Mouse (Mus musculus): ENCODE measurements around the gene Rpl10a. TPM values are rescaled to one million over a fixed set of nuclear protein-coding genes. Genes with fewer than 3 reads are reported as not detected.

The Rpl10a gene
- polyA plus RNA-seq, 1 experiment from 2014 or later: 287 TPM

- Histone ChIP-seq H3K27me3 (replicated peaks; ENCODE audit: control insufficient read depth, insufficient read depth, low read length) (peaks cover 34% of the 10 kb centered on the region), H3K27ac (ENCODE audit: low read depth, low read length) (no peak overlapping the region), H3K9ac (ENCODE audit: low read depth, low read length) (no peak overlapping the region), H3K4me2 (ENCODE audit: low read length) (no peak overlapping the region), H3K9me3 (ENCODE audit: control insufficient read depth, low read length) (no peaks in the 10 kb centered on the region), H3K4me3 (ENCODE audit: low read length) (no peak overlapping the region), H3K36me3 (ENCODE audit: control insufficient read depth, insufficient read depth, low read length) (no peaks in the 10 kb centered on the region), H3K4me1 (ENCODE audit: control insufficient read depth, insufficient read depth, low read depth, low read length) (peaks cover 20% of the 10 kb centered on the region)
- no peak for ATAC-seq
- 82% methylated on average over 9 of the region's 9 CpGs for WGBS
Observed at GRCm38 (mm10) chr17:28360531-28361277, 32.4 kb downstream of the Rpl10a start.

GRCm38 (mm10) chr17:28361921-28362652, 33.8 kb downstream of the Rpl10a start:
- Histone ChIP-seq H3K4me1 (ENCODE audit: control insufficient read depth, insufficient read depth, low read depth, low read length) (peaks cover 20% of the 10 kb centered on the region), H3K27me3 (replicated peaks; ENCODE audit: control insufficient read depth, insufficient read depth, low read length) (peaks cover 39% of the 10 kb centered on the region), H3K36me3 (ENCODE audit: control insufficient read depth, insufficient read depth, low read length) (no peaks in the 10 kb centered on the region), H3K4me2 (ENCODE audit: low read length) (peak overlapping the region; percentile 50), H3K4me3 (ENCODE audit: low read length) (peak overlapping the region; percentile 38), H3K9ac (ENCODE audit: low read depth, low read length) (peak overlapping the region; percentile 47), H3K9me3 (ENCODE audit: control insufficient read depth, low read length) (no peaks in the 10 kb centered on the region), H3K27ac (ENCODE audit: low read depth, low read length) (no peak overlapping the region)
- 36% methylated on average over 11 of the region's 11 CpGs for WGBS
- no peak for ATAC-seq

GRCm38 (mm10) chr17:28362653-28363292, 34.5 kb downstream of the Rpl10a start:
- Histone ChIP-seq H3K4me1 (ENCODE audit: control insufficient read depth, insufficient read depth, low read depth, low read length) (peaks cover 20% of the 10 kb centered on the region), H3K9ac (ENCODE audit: low read depth, low read length) (peak overlapping the region; percentile 47), H3K27ac (ENCODE audit: low read depth, low read length) (no peak overlapping the region), H3K4me3 (ENCODE audit: low read length) (peak overlapping the region; percentile 38), H3K9me3 (ENCODE audit: control insufficient read depth, low read length) (no peaks in the 10 kb centered on the region), H3K36me3 (ENCODE audit: control insufficient read depth, insufficient read depth, low read length) (no peaks in the 10 kb centered on the region), H3K27me3 (replicated peaks; ENCODE audit: control insufficient read depth, insufficient read depth, low read length) (peaks cover 39% of the 10 kb centered on the region), H3K4me2 (ENCODE audit: low read length) (peak overlapping the region; percentile 50)
- no peak; the same call in 1 of the 2 replicates for ATAC-seq
- WGBS: 2% methylated on average over 25 of the region's 25 CpGs

- H3K9me3 ChIP-seq (ENCODE audit: control insufficient read depth, low read length): no peaks in the 10 kb centered on the region
- H3K4me3 ChIP-seq (ENCODE audit: low read length): no peak overlapping the region
- no peak overlapping the region for H3K27ac ChIP-seq (ENCODE audit: low read depth, low read length)
- H3K36me3 ChIP-seq (ENCODE audit: control insufficient read depth, insufficient read depth, low read length): no peaks in the 10 kb centered on the region
- peaks cover 20% of the 10 kb centered on the region for H3K4me1 ChIP-seq (ENCODE audit: control insufficient read depth, insufficient read depth, low read depth, low read length)
- no peak for ATAC-seq
- WGBS: 13% methylated on average over 6 of the region's 6 CpGs
- H3K9ac ChIP-seq (ENCODE audit: low read depth, low read length): no peak overlapping the region
- H3K27me3 ChIP-seq (replicated peaks; ENCODE audit: control insufficient read depth, insufficient read depth, low read length): peaks cover 34% of the 10 kb centered on the region
- no peak overlapping the region; the same call in 1 of the 2 replicates for H3K4me2 ChIP-seq (ENCODE audit: low read length)
Observed at GRCm38 (mm10) chr17:28363507-28363906, 35.2 kb downstream of the Rpl10a start.

GRCm38 (mm10) chr17:28365122-28365521, 36.9 kb downstream of the Rpl10a start, which contains the start of gene Tulp1:
Gene Tulp1, minus strand, starts transcription at chr17:28365222.
- Histone ChIP-seq H3K9me3 (ENCODE audit: control insufficient read depth, low read length) (no peaks in the 10 kb centered on the region), H3K27me3 (replicated peaks; ENCODE audit: control insufficient read depth, insufficient read depth, low read length) (peaks cover 29% of the 10 kb centered on the region), H3K4me3 (ENCODE audit: low read length) (peak within 1 kb of the TSS; percentile 24), H3K36me3 (ENCODE audit: control insufficient read depth, insufficient read depth, low read length) (no peaks in the 10 kb centered on the region), H3K9ac (ENCODE audit: low read depth, low read length) (peak within 1 kb of the TSS; percentile 17; the same call in 1 of the 2 replicates), H3K4me1 (ENCODE audit: control insufficient read depth, insufficient read depth, low read depth, low read length) (peaks cover 20% of the 10 kb centered on the region), H3K4me2 (ENCODE audit: low read length) (peak within 1 kb of the TSS; percentile 44), H3K27ac (ENCODE audit: low read depth, low read length) (no peak within 1 kb of the TSS)
- no peak for ATAC-seq
- WGBS: 36% methylated on average over 8 of the region's 8 CpGs

GRCm38 (mm10) chr17:28368449-28368848, 40.2 kb downstream of the Rpl10a start:
- Histone ChIP-seq H3K4me2 (ENCODE audit: low read length) (no peak overlapping the region), H3K4me1 (ENCODE audit: control insufficient read depth, insufficient read depth, low read depth, low read length) (peaks cover 11% of the 10 kb centered on the region), H3K9me3 (ENCODE audit: control insufficient read depth, low read length) (no peaks in the 10 kb centered on the region), H3K4me3 (ENCODE audit: low read length) (no peak overlapping the region), H3K27ac (ENCODE audit: low read depth, low read length) (no peak overlapping the region), H3K9ac (ENCODE audit: low read depth, low read length) (no peak overlapping the region), H3K36me3 (ENCODE audit: control insufficient read depth, insufficient read depth, low read length) (no peaks in the 10 kb centered on the region), H3K27me3 (replicated peaks; ENCODE audit: control insufficient read depth, insufficient read depth, low read length) (peaks cover 22% of the 10 kb centered on the region)
- 7% methylated on average over 13 of the region's 13 CpGs for WGBS
- no peak for ATAC-seq

GRCm38 (mm10) chr17:28369056-28369455, 40.8 kb downstream of the Rpl10a start:
- peaks cover 5% of the 10 kb centered on the region for H3K4me1 ChIP-seq (ENCODE audit: control insufficient read depth, insufficient read depth, low read depth, low read length)
- no peak overlapping the region for H3K4me3 ChIP-seq (ENCODE audit: low read length)
- H3K27me3 ChIP-seq (replicated peaks; ENCODE audit: control insufficient read depth, insufficient read depth, low read length): peaks cover 20% of the 10 kb centered on the region
- H3K4me2 ChIP-seq (ENCODE audit: low read length): no peak overlapping the region
- no peaks in the 10 kb centered on the region for H3K36me3 ChIP-seq (ENCODE audit: control insufficient read depth, insufficient read depth, low read length)
- no peak for ATAC-seq
- no peak overlapping the region for H3K27ac ChIP-seq (ENCODE audit: low read depth, low read length)
- 80% methylated on average over 5 of the region's 5 CpGs for WGBS
- H3K9me3 ChIP-seq (ENCODE audit: control insufficient read depth, low read length): no peaks in the 10 kb centered on the region
- no peak overlapping the region for H3K9ac ChIP-seq (ENCODE audit: low read depth, low read length)

- Histone ChIP-seq H3K9ac (ENCODE audit: low read depth, low read length) (no peak overlapping the region; the same call in 1 of the 2 replicates), H3K36me3 (ENCODE audit: control insufficient read depth, insufficient read depth, low read length) (no peaks in the 10 kb centered on the region), H3K4me1 (ENCODE audit: control insufficient read depth, insufficient read depth, low read depth, low read length) (no peaks in the 10 kb centered on the region; the same call in 1 of the 2 replicates), H3K4me3 (ENCODE audit: low read length) (no peak overlapping the region), H3K27ac (ENCODE audit: low read depth, low read length) (no peak overlapping the region), H3K27me3 (replicated peaks; ENCODE audit: control insufficient read depth, insufficient read depth, low read length) (peaks cover 18% of the 10 kb centered on the region), H3K4me2 (ENCODE audit: low read length) (no peak overlapping the region), H3K9me3 (ENCODE audit: control insufficient read depth, low read length) (no peaks in the 10 kb centered on the region)
- 65% methylated on average over 2 of the region's 2 CpGs for WGBS
- ATAC-seq: no peak
Observed at GRCm38 (mm10) chr17:28371286-28371685, 43.0 kb downstream of the Rpl10a start.

- H3K4me1 ChIP-seq (ENCODE audit: control insufficient read depth, insufficient read depth, low read depth, low read length): no peaks in the 10 kb centered on the region; the same call in 1 of the 2 replicates
- ATAC-seq: no peak
Observed at GRCm38 (mm10) chr17:28371941-28372340, 43.7 kb downstream of the Rpl10a start.

More at GRCm38 (mm10) chr17:28371941-28372340, 43.7 kb downstream of the Rpl10a start:
- H3K4me3 ChIP-seq (ENCODE audit: low read length): no peak overlapping the region
- H3K36me3 ChIP-seq (ENCODE audit: control insufficient read depth, insufficient read depth, low read length): no peaks in the 10 kb centered on the region
- H3K27me3 ChIP-seq (replicated peaks; ENCODE audit: control insufficient read depth, insufficient read depth, low read length): peaks cover 18% of the 10 kb centered on the region
- H3K9ac ChIP-seq (ENCODE audit: low read depth, low read length): peak overlapping the region; percentile 27; the same call in 1 of the 2 replicates
- H3K9me3 ChIP-seq (ENCODE audit: control insufficient read depth, low read length): no peaks in the 10 kb centered on the region
- 78% methylated on average over 1 of the region's 1 CpGs for WGBS
- no peak overlapping the region for H3K4me2 ChIP-seq (ENCODE audit: low read length)
- H3K27ac ChIP-seq (ENCODE audit: low read depth, low read length): no peak overlapping the region
